In the genomic region with DNA sequence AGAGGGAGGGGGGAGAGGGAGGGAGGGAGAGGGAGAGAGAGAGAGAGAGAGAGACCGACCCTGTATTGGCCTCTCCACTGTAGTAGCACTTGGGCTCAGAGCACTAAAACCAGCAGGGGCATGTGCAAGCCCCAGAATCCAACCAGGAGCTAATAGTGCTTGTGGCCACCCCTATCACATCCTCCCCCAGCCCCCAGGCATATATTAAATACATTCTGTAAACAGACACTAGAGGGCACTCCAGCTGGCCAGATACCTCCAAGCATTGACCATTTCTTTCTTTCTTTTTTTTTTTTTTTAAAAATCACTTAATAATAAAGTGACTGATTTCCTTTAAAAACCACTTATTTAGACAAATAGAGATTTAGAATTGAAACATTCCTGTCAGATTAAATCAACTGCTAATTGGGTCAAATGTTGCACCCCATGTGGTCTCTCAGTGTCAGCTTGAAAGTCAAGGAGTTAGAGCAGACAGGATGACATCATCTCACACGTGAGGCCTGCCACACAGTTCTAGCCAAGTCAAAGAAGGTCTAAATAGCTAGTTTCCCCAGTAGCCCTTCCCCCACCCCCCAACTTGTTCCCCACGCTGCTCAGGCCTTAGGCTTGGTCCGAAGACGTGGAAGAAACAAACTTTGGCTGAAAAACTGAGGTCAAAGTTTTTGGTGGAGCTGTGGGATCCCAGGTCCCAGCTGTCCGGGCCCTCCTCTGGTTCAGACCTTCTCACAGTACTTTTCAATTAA, we compare ENCODE assay signal across 9 mouse cellular contexts.
DNase-seq lines count a peak whose midpoint lies in the region; ATAC-seq and TF ChIP-seq lines count a peak whose summit lies in the region.
"Had no signal": no experiment of that assay in that cellular context is flagged by ENCODE, and none has a peak within 500 bp of the region (broad histone marks: within the 10 kb centered on the region; RNA-seq: fewer than 3 reads in every experiment).

No protein-coding gene starts in this region.

- no peak overlapping the region for H3K4me2 ChIP-seq in CH12.LX (ENCODE audit: insufficient read depth, low read depth, poor library complexity, severe bottlenecking)
- H3K4me2 ChIP-seq in neural tube, embryonic 12.5 days (replicated peaks), result peak overlapping the region; percentile 25

- DNase-seq in adrenal gland, postnatal 10 days, result peak; percentile 51
- no peak for DNase-seq in adrenal gland, adult 8-10 months
- peak; percentile 67 for DNase-seq in CH12.LX (ENCODE audit: extremely low read depth)
- DNase-seq in forelimb bud, embryonic 11.5 days (ENCODE audit: low read depth, low spot score), result peak; percentile 76
- peak; percentile 56 for DNase-seq in kidney, postnatal 14 days
- no peak for DNase-seq in cerebellum, adult 18-20 months

- no peaks in the 10 kb centered on the region for H3K79me2 ChIP-seq in CH12.LX (replicated peaks; ENCODE audit: control insufficient read depth, extremely low read depth, insufficient read depth, poor library complexity, severe bottlenecking)

- peak; percentile 59 for TF ChIP-seq RAD21 in CH12.LX (IDR thresholded peaks at IDR 0.05; ENCODE audit: low read depth, low read length)

- TF ChIP-seq CTCF in CH12.LX (conservative IDR thresholded peaks at IDR 0.05 in 1 of 2, IDR thresholded peaks at IDR 0.05 in 1 of 2; ENCODE audit: low read depth in 2 of 2, low read length in 2 of 2), result peak; percentile 17 to 71; a peak in 2 of 4 replicates

- in situ Hi-C loops in CH12.LX (cut with MboI; ENCODE audit: low pct_ligation_motif_present, low pct_unique_long_range_greater_than_20kb, low sequenced_read_pairs), result no loop called here

- H3K4me3 ChIP-seq in CH12.LX (replicated peaks in 1 of 3; ENCODE audit: low read depth in 2 of 3, low read length in 2 of 3, poor library complexity in 1 of 3), result no peak overlapping the region
- H3K4me3 ChIP-seq in neural tube, embryonic 12.5 days, result no peak overlapping the region

- no peak for TF ChIP-seq POLR2A in CH12.LX (IDR thresholded peaks at IDR 0.05; ENCODE audit: low read depth, low read length)

- H3K9me3 ChIP-seq in CH12.LX (replicated peaks; ENCODE audit: low read length), result no peaks in the 10 kb centered on the region
- H3K9me3 ChIP-seq in neural tube, embryonic 12.5 days, result no peaks in the 10 kb centered on the region
- H3K9me3 ChIP-seq: G1E had no signal

- H3K9ac ChIP-seq in CH12.LX (ENCODE audit: insufficient read depth, low read depth), result no peak overlapping the region
- no peak overlapping the region for H3K9ac ChIP-seq in neural tube, embryonic 12.5 days

- H3K36me3 ChIP-seq in CH12.LX (replicated peaks in 1 of 2; ENCODE audit: control insufficient read depth in 1 of 2, insufficient read depth in 1 of 2, low read length in 1 of 2), result peaks cover 0 to 35% of the 10 kb centered on the region in 2 experiments
- no peaks in the 10 kb centered on the region for H3K36me3 ChIP-seq in neural tube, embryonic 12.5 days

- peaks cover 0 to 13% of the 10 kb centered on the region in 2 experiments; a peak in 2 of 4 replicates for H3K4me1 ChIP-seq in CH12.LX (ENCODE audit: control insufficient read depth in 1 of 2, insufficient read depth in 2 of 2)
- H3K4me1 ChIP-seq in neural tube, embryonic 12.5 days, result peaks cover 41% of the 10 kb centered on the region

- no peak overlapping the region for H3K27ac ChIP-seq in CH12.LX (ENCODE audit: insufficient read depth, low read depth)
- no peak overlapping the region for H3K27ac ChIP-seq in neural tube, embryonic 12.5 days

- WGBS in neural tube, embryonic 12.5 days, result 15% methylated on average over 6 of the region's 6 CpGs

- peak; percentile 86 for ATAC-seq in neural tube, embryonic 12.5 days (ENCODE audit: low FRiP score, low read depth)
- no peak for ATAC-seq in frontal cortex, adult (ENCODE audit: low TSS enrichment)

- dilution Hi-C loops in CH12.LX (cut with MboI; ENCODE audit: extremely low pct_ligation_motif_present, extremely low pct_unique_long_range_greater_than_20kb, low sequenced_read_pairs), result no loop called here

- TF ChIP-seq EP300 in CH12.LX (IDR thresholded peaks at IDR 0.05; ENCODE audit: low read length), result no peak

- H3K27me3 ChIP-seq in CH12.LX (replicated peaks), result no peaks in the 10 kb centered on the region
- no peaks in the 10 kb centered on the region for H3K27me3 ChIP-seq in neural tube, embryonic 12.5 days (replicated peaks)

TF ChIP-seq in CH12.LX, 34 proteins besides CTCF, POLR2A, EP300 and RAD21:
- peak; percentile 63 for TF ChIP-seq SMC3 (IDR thresholded peaks at IDR 0.05; ENCODE audit: low read depth, low read length)
- TF ChIP-seq JUN (IDR thresholded peaks at IDR 0.05; ENCODE audit: insufficient read depth, low read depth, low read length), result peak; percentile 52
- TF ChIP-seq HCFC1 (IDR thresholded peaks at IDR 0.05; ENCODE audit: low read depth, low read length), result no peak
- TF ChIP-seq UBTF (IDR thresholded peaks at IDR 0.05; ENCODE audit: low read depth, low read length), result no peak
- TF ChIP-seq JUND (conservative IDR thresholded peaks at IDR 0.05; ENCODE audit: low read depth, low read length), result 0 out of 2 replicates have a peak, but pooled peaks have one; percentile 48
- no peak for TF ChIP-seq MEF2A (IDR thresholded peaks at IDR 0.05; ENCODE audit: borderline replicate concordance, low read depth, low read length)
- no peak for TF ChIP-seq RCOR1 (conservative IDR thresholded peaks at IDR 0.05; ENCODE audit: low read depth, low read length)
- TF ChIP-seq MAZ (IDR thresholded peaks at IDR 0.05; ENCODE audit: low read depth, low read length), result peak; percentile 39; the same call in 1 of the 2 replicates
- no peak for TF ChIP-seq NELFE (IDR thresholded peaks at IDR 0.05; ENCODE audit: low read depth, low read length)
- TF ChIP-seq BHLHE40 (IDR thresholded peaks at IDR 0.05; ENCODE audit: low read depth, low read length), result peak; percentile 95
- no peak for TF ChIP-seq TCF12 (IDR thresholded peaks at IDR 0.05; ENCODE audit: low read depth, low read length)
- TF ChIP-seq CHD1 (IDR thresholded peaks at IDR 0.05; ENCODE audit: low read depth, low read length), result no peak
- peak; percentile 91 for TF ChIP-seq ZNF384 (IDR thresholded peaks at IDR 0.05; ENCODE audit: low read depth, low read length)

Comparison
In these comparisons a context has a peak if more than half of its experiments do, and no peak if none do; other contexts are left out.
1. DNase-seq: peak in adrenal gland, postnatal 10 days (single experiment), CH12.LX (single experiment), forelimb bud, embryonic 11.5 days (single experiment) and kidney, postnatal 14 days (single experiment); none in adrenal gland, adult 8-10 months (single experiment) and cerebellum, adult 18-20 months (0 of 2).